In genomic region chrX:7821865-7822779, GRCm38 (mm10) we compare ENCODE assay signal across 7 mouse cellular contexts. TPM values are rescaled to one million over a fixed set of nuclear protein-coding genes. Genes with fewer than 3 reads are reported as not detected.
DNase-seq lines count a peak whose midpoint lies in the region; ATAC-seq and TF ChIP-seq lines count a peak whose summit lies in the region.

Gene Kcnd1, plus strand, starts transcription at chrX:7822289.

- peak within 1 kb of the TSS; percentile 23 for H3K4me3 ChIP-seq in bone marrow macrophage, adult 2 months (ENCODE audit: insufficient read depth, low read length)
- peak within 1 kb of the TSS; percentile 48 for H3K4me3 ChIP-seq in heart, embryonic 16.5 days (ENCODE audit: low read length)
- H3K4me3 ChIP-seq in midbrain, embryonic 12.5 days: peak within 1 kb of the TSS; percentile 32

- H3K27me3 ChIP-seq in heart, embryonic 16.5 days (ENCODE audit: control insufficient read depth, insufficient read depth, low read length): no peaks in the 10 kb centered on the region
- no peaks in the 10 kb centered on the region for H3K27me3 ChIP-seq in midbrain, embryonic 12.5 days

- peak; percentile 46; the same call in 1 of the 2 replicates for ATAC-seq in erythroid progenitor cell, adult 5-6 weeks (replicated peaks; ENCODE audit: low FRiP score, poor library complexity, severe bottlenecking)
- ATAC-seq in heart, embryonic 16.5 days (replicated peaks; ENCODE audit: extremely low read depth, insufficient read depth, low FRiP score): peak; percentile 37
- peak; percentile 65 for ATAC-seq in midbrain, embryonic 12.5 days (ENCODE audit: low FRiP score, low read depth)

- TF ChIP-seq POLR2A in bone marrow macrophage, adult 2 months (IDR thresholded peaks at IDR 0.05; ENCODE audit: borderline replicate concordance, low read depth, low read length): no peak

- H3K27ac ChIP-seq in bone marrow macrophage, adult 2 months (ENCODE audit: insufficient read depth, low read depth, low read length): no peak within 1 kb of the TSS
- no peak within 1 kb of the TSS for H3K27ac ChIP-seq in heart, embryonic 16.5 days (ENCODE audit: low read length)
- no peak within 1 kb of the TSS for H3K27ac ChIP-seq in midbrain, embryonic 12.5 days (replicated peaks)

- TF ChIP-seq CTCF in bone marrow macrophage, adult 2 months (IDR thresholded peaks at IDR 0.05; ENCODE audit: low read depth, low read length): no peak

- peaks cover 11% of the 10 kb centered on the region for H3K4me1 ChIP-seq in bone marrow macrophage, adult 2 months (ENCODE audit: control insufficient read depth, insufficient read depth, low read length)
- H3K4me1 ChIP-seq in heart, embryonic 16.5 days (ENCODE audit: control insufficient read depth, insufficient read depth, low read length): no peaks in the 10 kb centered on the region
- H3K4me1 ChIP-seq in midbrain, embryonic 12.5 days: no peaks in the 10 kb centered on the region; the same call in 1 of the 2 replicates

- DNase-seq in ES-CJ7 (ENCODE audit: low read depth, low spot score): peak; percentile 66
- DNase-seq in left cerebral cortex, adult 11 months (ENCODE audit: low spot score): peak; percentile 17
- DNase-seq in spleen, adult 12 weeks (ENCODE audit: low spot score): no peak

- H3K9me3 ChIP-seq in heart, embryonic 16.5 days (replicated peaks; ENCODE audit: control insufficient read depth, low read length): no peaks in the 10 kb centered on the region
- H3K9me3 ChIP-seq in midbrain, embryonic 12.5 days: no peaks in the 10 kb centered on the region

- peak within 1 kb of the TSS; percentile 64 for H3K4me2 ChIP-seq in heart, embryonic 16.5 days (ENCODE audit: low read depth, low read length)
- H3K4me2 ChIP-seq in midbrain, embryonic 12.5 days (replicated peaks): peak within 1 kb of the TSS; percentile 47

- H3K9ac ChIP-seq in heart, embryonic 16.5 days (ENCODE audit: low read length): peak within 1 kb of the TSS; percentile 54
- 0 out of 2 replicates have a peak within 1 kb of the TSS, but pooled peaks have one; percentile 15 for H3K9ac ChIP-seq in midbrain, embryonic 12.5 days (replicated peaks)

- 18% methylated on average over 24 of the region's 24 CpGs for WGBS in heart, embryonic 16.5 days
- WGBS in midbrain, embryonic 12.5 days: 19% methylated on average over 24 of the region's 24 CpGs

- peaks cover 3% of the 10 kb centered on the region; the same call in 1 of the 2 replicates for H3K36me3 ChIP-seq in heart, embryonic 16.5 days (ENCODE audit: control insufficient read depth, insufficient read depth)
- H3K36me3 ChIP-seq in midbrain, embryonic 12.5 days: peaks cover 23% of the 10 kb centered on the region

RNA-seq across cellular contexts. Expression of gene Kcnd1, which starts in this region (rescaled TPM):
- polyA plus RNA-seq in bone marrow macrophage, adult 2 months (2012; ENCODE audit: insufficient read depth, insufficient read length, missing spikeins): 0.35 and 0.56 TPM in 2 replicates
- total RNA-seq in erythroid progenitor cell, adult 5-6 weeks (2015; ENCODE audit: low replicate concordance): 0.84 and 1.8 TPM in 2 replicates
- 0.68 and 3.6 TPM in 2 replicates for total RNA-seq in erythroid progenitor cell, adult 5-6 weeks (2017; ENCODE audit: low replicate concordance)
- 0.46 and 0.54 TPM in 2 replicates for polyA plus RNA-seq in heart, embryonic 16.5 days (2015; fragmentation: Nextera tagmentation; extraction: Ambion mirVana)
- polyA plus RNA-seq in midbrain, embryonic 12.5 days (2016; fragmentation: Nextera tagmentation; extraction: Ambion mirVana): 0.96 and 1.5 TPM in 2 replicates

Comparison
In these comparisons a context has a peak if more than half of its experiments do, and no peak if none do; other contexts are left out.
1. Peak in ATAC-seq, H3K4me3 ChIP-seq, H3K9ac ChIP-seq and H3K4me2 ChIP-seq in heart, embryonic 16.5 days; RNA of the gene not detected or under 1 TPM.